Mouse (Mus musculus): ENCODE data around the gene Klhdc9.

- TF ChIP-seq POLR2A (IDR thresholded peaks at IDR 0.05; ENCODE audit: borderline replicate concordance, control insufficient read depth, low read depth, low read length) (no peak), CTCF (IDR thresholded peaks at IDR 0.05; ENCODE audit: control insufficient read depth, insufficient read depth, low read length) (no peak)
These were observed 30.4 kb downstream of the Klhdc9 start for GRCm38 (mm10) chr1:171330216-171330560.

Measured in bone marrow, adult 2 months (tissue).